Mouse (Mus musculus) testis, adult 2 months (tissue): ENCODE data around the gene Dnase1l2. TPM values are rescaled to one million over a fixed set of nuclear protein-coding genes. Genes with fewer than 3 reads are reported as not detected.

ENCODE experiments used
- H3K27ac ChIP-seq: fragments of 200-500 bp; 2 replicates; pipeline ENCODE4 v1.5.1; 2012; ENCODE audit warnings: low read depth, low read length; ENCODE audit not compliant: control insufficient read depth, insufficient read depth
- H3K27me3 ChIP-seq: fragments of 200-500 bp; 2 replicates; pipeline ENCODE4 v1.6.1; 2012; ENCODE audit warnings: mild to moderate bottlenecking, low read length, moderate library complexity; ENCODE audit not compliant: control insufficient read depth, insufficient read depth
- H3K36me3 ChIP-seq: fragments of 200-500 bp; 2 replicates; pipeline ENCODE4 v1.6.1; 2012; ENCODE audit warnings: mild to moderate bottlenecking, low read length; ENCODE audit not compliant: control insufficient read depth, insufficient read depth
- H3K4me1 ChIP-seq: fragments of 200-500 bp; 2 replicates; pipeline ENCODE4 v1.6.1; 2012; ENCODE audit warnings: low read length; ENCODE audit not compliant: control insufficient read depth, insufficient read depth
- H3K4me3 ChIP-seq: fragments of 200-500 bp; 2 replicates; pipeline ENCODE4 v1.5.1; 2012; ENCODE audit warnings: low read depth, mild to moderate bottlenecking, low read length, moderate library complexity, mixed read lengths; ENCODE audit not compliant: control insufficient read depth
- CTCF ChIP-seq: fragments of 200-500 bp; IDR thresholded peaks from 2 replicates; pipeline ENCODE4 v1.5.1; 2012; ENCODE audit warnings: low read depth, mild to moderate bottlenecking, inconsistent platforms, low read length, moderate library complexity; ENCODE audit not compliant: control insufficient read depth, insufficient read depth, insufficient replicate concordance
- POLR2A ChIP-seq: fragments of 200-500 bp; IDR thresholded peaks from 2 replicates; pipeline ENCODE4 v1.6.1; 2012; ENCODE audit warnings: low read depth, mild to moderate bottlenecking, inconsistent platforms, low read length, moderate library complexity; ENCODE audit not compliant: control insufficient read depth
- polyA plus RNA-seq: library from polyadenylated mRNA; depleted of rRNA; stranded (reverse); fragments of >200 nt; gene quantifications from 2 replicates; pipeline ENCODE4 v1.2.3, GENCODE M21; 2012

Dnase1l2 gene
- polyA plus RNA-seq, 1 experiment = 6.4 TPM

DNA sequence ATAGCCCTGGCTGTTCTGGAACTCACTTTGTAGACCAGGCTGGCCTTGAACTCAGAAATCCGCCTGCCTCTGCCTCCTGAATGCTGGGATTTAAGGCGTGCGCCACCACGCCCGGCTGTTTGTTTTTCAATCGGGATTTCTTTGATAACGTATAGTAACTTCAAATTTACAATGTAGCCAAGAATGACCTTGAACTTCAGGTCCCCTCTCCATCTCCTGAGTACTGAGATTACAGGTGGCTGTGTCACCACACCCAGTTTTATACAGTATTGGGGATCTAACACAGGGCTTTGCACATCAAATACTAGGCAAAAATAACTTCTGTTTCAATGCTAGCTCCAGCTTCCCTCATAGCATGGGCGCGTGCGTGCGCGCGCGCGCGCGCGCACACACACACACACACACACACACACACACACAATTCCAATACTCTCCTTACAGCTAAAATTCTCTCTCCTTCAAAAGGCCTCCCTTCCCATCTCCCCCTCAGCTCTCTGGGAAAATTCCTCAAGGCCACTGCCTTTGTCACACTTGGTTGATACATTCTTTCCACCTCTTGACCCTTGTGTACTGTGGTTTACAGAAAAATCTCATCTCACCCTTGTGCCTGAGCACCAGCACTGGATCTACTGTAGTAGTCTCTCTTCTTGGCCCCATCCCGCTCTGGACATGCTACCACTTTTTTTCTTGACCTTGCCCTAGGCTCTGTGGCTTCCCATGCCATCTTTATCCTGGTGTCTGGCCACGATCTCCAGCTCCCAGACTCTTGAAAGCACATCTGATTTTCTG is 38.3 kb upstream of the Dnase1l2 start:
- no peak overlapping the region for H3K27ac ChIP-seq
- peaks cover 16% of the 10 kb centered on the region for H3K4me1 ChIP-seq
- H3K36me3 ChIP-seq = no peaks in the 10 kb centered on the region
- TF ChIP-seq CTCF = no peak
- no peak for TF ChIP-seq POLR2A
- no peak overlapping the region for H3K4me3 ChIP-seq
- H3K27me3 ChIP-seq = no peaks in the 10 kb centered on the region

DNA sequence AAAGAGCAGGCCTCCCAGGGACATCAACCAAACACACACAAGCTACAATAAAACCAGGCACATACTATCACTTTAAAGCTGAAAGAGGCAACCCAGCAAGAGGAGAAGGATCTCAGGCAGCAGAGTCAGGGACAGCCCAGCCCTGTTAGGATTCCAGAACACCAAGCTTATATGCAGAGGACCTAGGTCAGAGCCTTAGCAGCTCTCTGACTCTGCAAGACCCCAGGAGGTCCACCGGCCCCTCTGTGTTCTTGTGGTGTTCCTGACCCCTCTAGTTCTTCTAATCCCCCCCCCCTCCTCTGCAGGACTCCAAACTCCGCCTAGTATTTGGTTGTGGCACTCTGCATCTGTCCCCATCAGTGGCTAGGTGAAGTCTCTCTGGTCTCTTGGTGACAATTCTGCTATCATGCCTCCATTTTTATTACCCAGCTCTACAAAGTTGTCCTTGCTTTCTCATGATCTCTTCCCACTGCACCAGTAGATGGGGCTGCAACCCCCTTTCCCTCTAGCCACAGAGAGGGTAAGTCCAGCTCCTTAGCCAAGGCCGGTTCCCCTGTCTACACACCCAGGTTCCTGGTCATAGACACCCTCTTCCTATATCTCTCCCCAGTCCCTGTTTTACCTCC is 37.4 kb upstream of the Dnase1l2 start:
- Histone ChIP-seq H3K36me3 (no peaks in the 10 kb centered on the region), H3K4me3 (no peak overlapping the region), H3K27me3 (no peaks in the 10 kb centered on the region), H3K27ac (no peak overlapping the region; the same call in 1 of the 2 replicates), H3K4me1 (peaks cover 13% of the 10 kb centered on the region)
- TF ChIP-seq CTCF (no peak), POLR2A (no peak)

DNA sequence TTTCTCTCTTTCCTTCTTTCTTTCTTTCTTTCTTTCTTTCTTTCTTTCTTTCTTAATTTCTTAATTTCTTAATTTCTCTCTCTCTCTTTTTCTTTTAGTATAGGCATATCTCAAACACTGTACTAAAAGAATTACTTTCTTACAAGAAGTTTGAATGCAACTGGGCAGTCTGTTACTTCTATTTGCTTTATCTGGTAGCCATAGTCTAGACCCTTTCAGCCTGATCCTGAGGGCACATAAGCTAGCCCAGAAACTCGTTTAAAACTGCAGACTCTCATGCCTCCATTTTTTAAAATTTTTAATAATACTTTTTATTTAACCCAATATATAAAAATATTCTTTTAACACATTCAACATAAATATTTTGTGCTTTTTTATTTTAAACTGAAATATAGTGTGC is 36.5 kb upstream of the Dnase1l2 start:
- no peaks in the 10 kb centered on the region for H3K27me3 ChIP-seq
- TF ChIP-seq POLR2A = no peak
- no peak for TF ChIP-seq CTCF
- peaks cover 14% of the 10 kb centered on the region for H3K4me1 ChIP-seq
- no peak overlapping the region for H3K27ac ChIP-seq
- H3K4me3 ChIP-seq = no peak overlapping the region
- no peaks in the 10 kb centered on the region for H3K36me3 ChIP-seq

DNA sequence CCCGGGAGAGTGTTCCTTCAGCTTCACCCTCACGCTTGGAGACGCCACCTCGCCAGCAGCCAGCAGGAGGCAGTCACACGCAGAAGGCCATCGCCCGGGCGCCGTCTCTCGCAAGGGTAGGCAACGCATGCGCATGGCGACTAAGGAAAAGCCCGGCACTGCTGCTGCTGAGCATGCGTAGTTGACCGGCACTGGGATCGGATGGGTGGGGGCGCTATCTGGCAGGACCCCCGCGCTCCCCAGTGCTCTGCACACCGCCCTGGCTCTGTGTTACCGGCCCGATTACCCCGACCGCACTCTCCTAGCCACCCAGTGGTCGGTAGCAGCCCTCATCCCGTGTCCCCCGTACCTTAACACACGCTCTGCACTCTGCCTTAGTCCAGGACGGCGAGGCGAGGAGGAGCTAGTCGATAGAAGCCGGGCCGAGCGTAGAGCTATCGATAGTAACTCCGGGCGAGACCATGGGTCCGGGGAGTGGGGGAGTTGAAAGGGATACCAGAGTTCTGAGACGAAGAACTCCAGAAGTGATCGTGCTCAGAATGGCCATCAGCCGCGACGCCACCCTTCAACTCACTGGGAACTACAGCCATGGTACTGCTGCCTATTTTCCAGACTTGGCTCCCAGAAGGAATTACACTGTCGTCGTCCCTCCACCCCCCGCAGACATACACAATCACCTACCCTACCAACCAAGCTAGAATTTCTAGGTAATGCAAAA is 35.9 kb upstream of the Dnase1l2 start, which contains the start of gene Mlst8:
TSS of gene Mlst8 (minus strand) at position 416 of the 718 bp plus-strand sequence.
- H3K4me3 ChIP-seq = peak within 1 kb of the TSS; percentile 100
- peak within 1 kb of the TSS; percentile 99 for H3K27ac ChIP-seq
- H3K36me3 ChIP-seq = no peaks in the 10 kb centered on the region
- H3K4me1 ChIP-seq = peaks cover 20% of the 10 kb centered on the region
- TF ChIP-seq CTCF = peak; percentile 87; the same call in 1 of the 2 replicates
- peak; percentile 79 for TF ChIP-seq POLR2A
- no peaks in the 10 kb centered on the region for H3K27me3 ChIP-seq

DNA sequence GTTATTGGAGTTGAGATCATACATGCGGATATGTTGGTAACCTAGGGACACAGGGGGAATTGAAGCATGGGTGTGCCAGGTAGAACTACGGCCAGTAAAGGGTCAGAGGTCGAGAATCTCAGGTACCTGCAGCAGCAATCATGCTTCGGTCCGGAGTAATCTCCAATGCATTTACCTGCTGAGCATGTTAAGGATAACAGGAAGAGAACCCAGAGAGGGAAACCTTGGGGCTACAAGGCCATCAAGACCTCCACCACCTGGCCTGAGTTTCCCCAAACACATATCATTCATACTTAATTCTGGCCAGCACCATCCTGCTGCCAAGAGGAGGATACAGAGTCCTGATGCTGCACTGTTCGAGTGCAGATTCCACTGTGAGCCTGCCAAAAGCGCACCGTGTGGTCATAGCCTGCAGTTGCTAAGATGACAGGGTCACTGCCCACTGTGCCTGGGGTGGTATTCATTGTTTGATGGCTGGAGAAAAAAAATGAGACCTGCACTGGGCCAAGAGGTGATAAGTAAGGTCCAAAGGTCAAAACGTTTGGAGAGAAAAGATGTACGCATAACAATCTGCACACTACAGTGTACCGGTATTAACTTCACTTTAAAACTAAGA is 35.2 kb upstream of the Dnase1l2 start:
- peak overlapping the region; percentile 100 for H3K4me3 ChIP-seq
- peaks cover 20% of the 10 kb centered on the region for H3K4me1 ChIP-seq
- TF ChIP-seq POLR2A (no peak), CTCF (no peak; the same call in 1 of the 2 replicates)
- no peak overlapping the region for H3K27ac ChIP-seq
- no peaks in the 10 kb centered on the region for H3K36me3 ChIP-seq
- no peaks in the 10 kb centered on the region for H3K27me3 ChIP-seq

DNA sequence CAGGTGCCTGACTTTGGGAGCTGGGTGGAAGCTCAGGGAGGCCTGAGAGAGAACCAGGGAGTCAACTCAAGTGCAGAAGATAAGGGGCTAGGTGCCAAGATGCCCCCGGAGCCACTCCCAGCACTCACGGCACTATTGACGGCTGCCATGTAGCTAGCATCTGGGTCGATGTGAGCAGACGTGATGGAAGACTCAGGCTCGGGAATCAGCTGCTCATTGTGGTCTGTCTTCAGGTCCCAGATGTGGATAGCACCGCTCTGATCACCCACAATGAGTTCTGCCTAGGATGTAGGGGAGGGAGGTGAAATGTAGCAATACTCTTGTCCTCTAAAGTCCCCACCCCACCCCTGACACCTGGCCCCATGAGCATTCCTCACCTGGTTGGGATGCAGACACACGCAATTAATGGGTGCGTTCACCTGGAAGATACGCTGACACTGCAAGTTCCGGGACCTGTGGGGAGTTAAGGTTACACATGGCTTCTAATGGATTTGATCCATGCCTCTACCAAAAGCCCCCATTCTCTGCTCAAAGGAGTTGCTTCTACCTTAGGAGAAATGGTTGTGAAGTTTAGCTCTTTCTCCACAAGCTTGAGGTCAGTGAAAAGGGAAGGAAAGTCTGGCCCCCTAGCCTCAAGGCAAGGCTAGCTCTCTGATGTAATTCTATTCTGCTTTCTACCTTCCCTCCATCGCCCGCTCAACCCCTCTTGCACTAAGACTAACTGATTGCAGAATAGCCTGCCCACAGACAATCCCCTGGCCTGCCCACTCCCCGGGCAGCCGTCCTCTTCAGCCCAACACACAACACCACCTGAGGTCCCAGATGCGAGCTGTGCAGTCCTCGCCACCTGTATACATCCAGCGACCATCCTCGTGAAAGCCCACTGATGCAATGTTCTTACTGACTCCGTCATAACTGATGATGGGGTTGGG is 34.4 kb upstream of the Dnase1l2 start:
- TF ChIP-seq CTCF = no peak
- no peak for TF ChIP-seq POLR2A
- H3K27ac ChIP-seq = no peak overlapping the region
- peaks cover 22% of the 10 kb centered on the region for H3K4me1 ChIP-seq
- H3K27me3 ChIP-seq = no peaks in the 10 kb centered on the region
- no peaks in the 10 kb centered on the region for H3K36me3 ChIP-seq
- no peak overlapping the region for H3K4me3 ChIP-seq
